ENCODE assay signal across 17 mouse cellular contexts in the genomic region with DNA sequence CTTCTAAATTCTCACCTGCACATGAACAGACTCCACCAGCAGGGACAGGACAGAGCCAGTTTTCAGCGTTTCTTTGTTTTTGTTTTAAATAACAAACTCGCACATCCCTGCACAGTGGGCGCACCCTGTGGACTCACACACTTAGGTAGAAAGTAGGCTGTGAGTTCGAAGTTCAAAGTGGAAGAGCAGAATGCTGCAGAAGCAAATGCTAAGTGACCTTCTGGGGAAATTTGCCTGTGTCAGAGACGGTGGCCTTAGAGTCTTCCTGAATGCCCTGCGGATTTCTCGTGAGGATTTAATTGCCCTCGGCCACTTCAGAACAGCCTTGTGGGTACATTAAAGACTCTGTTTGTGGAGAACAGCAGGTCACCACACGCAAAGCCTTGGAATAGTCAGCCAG. TPM values are rescaled to one million over a fixed set of nuclear protein-coding genes. Genes with fewer than 3 reads are reported as not detected.
A peak's percentile ranks its signal among the peaks of the same experiment; 100 is the strongest.
DNase-seq lines count a peak whose midpoint lies in the region; ATAC-seq lines count a peak whose summit lies in the region.
"Had no signal": no experiment of that assay in that cellular context is flagged by ENCODE, and none has a peak within 500 bp of the region (broad histone marks: within the 10 kb centered on the region; RNA-seq: fewer than 3 reads in every experiment).

No protein-coding gene starts in this region.

- WGBS in embryonic facial prominence, embryonic 11.5 days, result 3% methylated on average over 9 of the region's 9 CpGs
- WGBS in hindbrain, embryonic 13.5 days, result 7% methylated on average over 9 of the region's 9 CpGs
- 8% methylated on average over 9 of the region's 9 CpGs for WGBS in liver, embryonic 12.5 days (ENCODE audit: insufficient replicate concordance)

- no peak overlapping the region for H3K27ac ChIP-seq in embryonic facial prominence, embryonic 11.5 days (replicated peaks; ENCODE audit: low read depth, low read length)
- no peak overlapping the region for H3K27ac ChIP-seq in hindbrain, embryonic 13.5 days
- H3K27ac ChIP-seq in liver, embryonic 12.5 days, result no peak overlapping the region
- H3K27ac ChIP-seq: embryonic facial prominence, embryonic 15.5 days had no signal

- ATAC-seq in embryonic facial prominence, embryonic 11.5 days (replicated peaks; ENCODE audit: insufficient number of reproducible peaks, low FRiP score, low TSS enrichment, low read depth), result no peak
- ATAC-seq in hindbrain, embryonic 13.5 days (ENCODE audit: low FRiP score), result no peak
- ATAC-seq in liver, embryonic 12.5 days, result no peak
- ATAC-seq: intestine, embryonic 16.5 days; lung, postnatal 0 days had no signal

- H3K4me1 ChIP-seq in embryonic facial prominence, embryonic 11.5 days (ENCODE audit: control insufficient read depth, insufficient read depth, low read length), result peaks cover 3% of the 10 kb centered on the region; the same call in 1 of the 2 replicates
- H3K4me1 ChIP-seq in hindbrain, embryonic 13.5 days (replicated peaks), result peaks cover 35% of the 10 kb centered on the region
- H3K4me1 ChIP-seq in liver, embryonic 12.5 days, result no peaks in the 10 kb centered on the region

- no peak overlapping the region for H3K4me3 ChIP-seq in embryonic facial prominence, embryonic 11.5 days (ENCODE audit: low read depth, low read length)
- H3K4me3 ChIP-seq in hindbrain, embryonic 13.5 days, result no peak overlapping the region
- H3K4me3 ChIP-seq in liver, embryonic 12.5 days, result no peak overlapping the region
- H3K4me3 ChIP-seq: embryonic facial prominence, embryonic 15.5 days had no signal

- H3K27me3 ChIP-seq in embryonic facial prominence, embryonic 11.5 days (ENCODE audit: control insufficient read depth, insufficient read depth, low read length), result peaks cover 49% of the 10 kb centered on the region
- peaks cover 84% of the 10 kb centered on the region for H3K27me3 ChIP-seq in hindbrain, embryonic 13.5 days
- H3K27me3 ChIP-seq in liver, embryonic 12.5 days (replicated peaks), result peaks cover 91% of the 10 kb centered on the region

- H3K36me3 ChIP-seq in embryonic facial prominence, embryonic 11.5 days (replicated peaks; ENCODE audit: control insufficient read depth, insufficient read depth, low read depth, low read length), result no peaks in the 10 kb centered on the region
- no peaks in the 10 kb centered on the region for H3K36me3 ChIP-seq in hindbrain, embryonic 13.5 days
- no peaks in the 10 kb centered on the region for H3K36me3 ChIP-seq in liver, embryonic 12.5 days
- H3K36me3 ChIP-seq: embryonic facial prominence, embryonic 15.5 days had no signal

- H3K4me2 ChIP-seq in embryonic facial prominence, embryonic 11.5 days (ENCODE audit: low read depth, low read length), result no peak overlapping the region
- H3K4me2 ChIP-seq in hindbrain, embryonic 13.5 days, result 0 out of 2 replicates have a peak overlapping the region, but pooled peaks have one; percentile 55
- H3K4me2 ChIP-seq in liver, embryonic 12.5 days, result no peak overlapping the region
- H3K4me2 ChIP-seq: embryonic facial prominence, embryonic 15.5 days; liver, embryonic 11.5 days had no signal

- peak; percentile 23 for DNase-seq in retina, embryonic 14.5 days (ENCODE audit: low spot score)
- no peak for DNase-seq in retina, postnatal 1 day
- peak; percentile 21 for DNase-seq in embryonic facial prominence, embryonic 11.5 days (ENCODE audit: low spot score)
- DNase-seq in urinary bladder, postnatal 25 days (ENCODE audit: low spot score), result no peak
- DNase-seq in layer of hippocampus, adult 9-11 months, result no peak
- DNase-seq: adrenal gland, postnatal 36 days; cerebellum, postnatal 10 days; gastrocnemius, postnatal 14 days; kidney, postnatal 10 days; right cerebral cortex, postnatal 4 days; thymus, adult 2 months had no signal

- no peaks in the 10 kb centered on the region for H3K9me3 ChIP-seq in embryonic facial prominence, embryonic 11.5 days (replicated peaks; ENCODE audit: control insufficient read depth, low read length)
- H3K9me3 ChIP-seq in hindbrain, embryonic 13.5 days, result no peaks in the 10 kb centered on the region
- H3K9me3 ChIP-seq in liver, embryonic 12.5 days (replicated peaks), result no peaks in the 10 kb centered on the region
- H3K9me3 ChIP-seq: embryonic facial prominence, embryonic 15.5 days had no signal

- H3K9ac ChIP-seq in embryonic facial prominence, embryonic 11.5 days (replicated peaks; ENCODE audit: low read length), result no peak overlapping the region
- H3K9ac ChIP-seq in hindbrain, embryonic 13.5 days, result no peak overlapping the region
- H3K9ac ChIP-seq in liver, embryonic 12.5 days, result no peak overlapping the region
- H3K9ac ChIP-seq: embryonic facial prominence, embryonic 15.5 days had no signal

RNA-seq across cellular contexts. Expression of a gene that starts 7.6 kb away (rescaled TPM):
- 1.5 and 1.8 TPM in 2 replicates for polyA plus RNA-seq in embryonic facial prominence, embryonic 11.5 days (2014; fragmentation: Nextera tagmentation; extraction: Ambion mirVana)
- 2.0 and 2.4 TPM in 2 replicates for polyA plus RNA-seq in hindbrain, embryonic 13.5 days (2015; fragmentation: Nextera tagmentation; extraction: Ambion mirVana)
- polyA plus RNA-seq in liver, embryonic 12.5 days (2016; fragmentation: Nextera tagmentation; extraction: Ambion mirVana), result not detected in 2 replicates
- polyA plus RNA-seq: intestine, embryonic 16.5 days; liver, embryonic 11.5 days; lung, postnatal 0 days; thymus, adult 2 months had no signal

Comparison
In these comparisons a context has a peak if more than half of its experiments do, and no peak if none do; other contexts are left out.
1. DNase-seq: peak in retina, embryonic 14.5 days (single experiment) and embryonic facial prominence, embryonic 11.5 days (single experiment); none in retina, postnatal 1 day (single experiment), urinary bladder, postnatal 25 days (single experiment) and layer of hippocampus, adult 9-11 months (single experiment).